Mouse (Mus musculus) neural tube, postnatal 0 days (tissue): ENCODE data around the gene Dgkb. TPM values are rescaled to one million over a fixed set of nuclear protein-coding genes. Genes with fewer than 3 reads are reported as not detected.

ENCODE experiments used
- polyA plus RNA-seq: library from polyadenylated mRNA; unstranded; fragments of >200 nt; fragmentation: Nextera tagmentation; extraction: Ambion mirVana; gene quantifications from 2 replicates; pipeline ENCODE4 v1.2.1, GENCODE M21; 2015

Gene Dgkb
- polyA plus RNA-seq: 14.2 and 15.7 TPM in 2 replicates

GRCm38 (mm10) chr12:37817426-37817825 lies at the start of gene Dgkb:
TSS of gene Dgkb (plus strand) at chr12:37817726.

